Mouse (Mus musculus): ENCODE measurements at regions not wholly inside any gene's neighbourhood (a gene's known extent, or its start where the extent isn't known, plus 50 kb on each side); places are given as distances from the start of the nearest gene placed in this dataset.
"Not testable (repeated sequence)": the region's sequence is repeated elsewhere in the genome, so short reads cannot be mapped to it uniquely, and the experiment has no call there.

DNA sequence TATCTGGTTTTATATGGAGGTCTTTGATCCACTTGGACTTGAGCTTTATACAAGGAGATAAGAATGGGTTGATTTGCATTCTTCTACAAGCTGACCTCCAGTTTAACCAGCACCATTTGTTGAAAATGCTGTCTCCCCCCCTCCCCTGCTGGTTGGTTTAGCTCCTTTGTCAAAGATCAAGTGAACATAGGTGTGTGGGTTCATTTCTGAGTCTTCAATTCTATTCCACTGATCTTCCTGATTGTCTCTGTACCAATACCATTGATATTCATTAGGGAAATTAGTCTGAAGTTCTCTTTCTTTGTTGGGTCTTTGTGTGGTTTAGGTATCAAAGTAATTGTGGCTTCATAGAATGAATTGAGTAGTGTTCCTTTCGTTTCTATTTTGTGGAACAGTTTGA, 277.5 kb upstream of the Ghitm start:
- H3K36me3 ChIP-seq; H3K4me1 ChIP-seq (replicated peaks); H3K9me3 ChIP-seq; H3K4me3 ChIP-seq; H3K9ac ChIP-seq; ATAC-seq (ENCODE audit: low FRiP score, low read depth); H3K4me2 ChIP-seq; H3K27me3 ChIP-seq; H3K27ac ChIP-seq (replicated peaks): not testable (repeated sequence)
- 61% methylated on average over 1 of the region's 1 CpGs for WGBS

- H3K36me3 ChIP-seq, result no peaks in the 10 kb centered on the region
- no peak overlapping the region for H3K4me2 ChIP-seq
- H3K27me3 ChIP-seq, result no peaks in the 10 kb centered on the region
- no peaks in the 10 kb centered on the region for H3K4me1 ChIP-seq (replicated peaks)
- H3K27ac ChIP-seq (replicated peaks), result no peak overlapping the region
- no peaks in the 10 kb centered on the region for H3K9me3 ChIP-seq
- no peak overlapping the region for H3K9ac ChIP-seq
- ATAC-seq (ENCODE audit: low FRiP score, low read depth), result no peak
- no peak overlapping the region for H3K4me3 ChIP-seq
- 90% methylated on average over 1 of the region's 1 CpGs for WGBS
Observed at GRCm38 (mm10) chr14:37371972-37372371, 236.9 kb upstream of the Ghitm start.

- WGBS, result 85% methylated on average over 3 of the region's 3 CpGs
- Histone ChIP-seq H3K27me3 (no peaks in the 10 kb centered on the region), H3K4me3 (no peak overlapping the region), H3K4me1 (replicated peaks) (no peaks in the 10 kb centered on the region), H3K4me2 (no peak overlapping the region), H3K27ac (replicated peaks) (no peak overlapping the region), H3K36me3 (no peaks in the 10 kb centered on the region), H3K9me3 (no peaks in the 10 kb centered on the region), H3K9ac (no peak overlapping the region)
- ATAC-seq (ENCODE audit: low FRiP score, low read depth), result no peak
Observed at GRCm38 (mm10) chr14:37361896-37362295, 226.8 kb upstream of the Ghitm start.

- 26% methylated on average over 9 of the region's 9 CpGs for WGBS
- Histone ChIP-seq H3K4me2 (peak overlapping the region; percentile 37), H3K9me3 (no peaks in the 10 kb centered on the region), H3K4me1 (replicated peaks) (peaks cover 6% of the 10 kb centered on the region), H3K4me3 (no peak overlapping the region), H3K27me3 (no peaks in the 10 kb centered on the region), H3K36me3 (no peaks in the 10 kb centered on the region), H3K9ac (no peak overlapping the region), H3K27ac (replicated peaks) (no peak overlapping the region)
- peak; percentile 84 for ATAC-seq (ENCODE audit: low FRiP score, low read depth)
Observed at GRCm38 (mm10) chr14:37355968-37356704, 221.1 kb upstream of the Ghitm start.

GRCm38 (mm10) chr14:37323392-37323791, 188.3 kb upstream of the Ghitm start:
- 55% methylated on average over 4 of the region's 4 CpGs for WGBS
- Histone ChIP-seq H3K4me1 (replicated peaks) (no peaks in the 10 kb centered on the region), H3K4me3 (no peak overlapping the region), H3K9me3 (no peaks in the 10 kb centered on the region), H3K4me2 (no peak overlapping the region), H3K9ac (no peak overlapping the region), H3K27ac (replicated peaks) (no peak overlapping the region), H3K27me3 (no peaks in the 10 kb centered on the region), H3K36me3 (no peaks in the 10 kb centered on the region)
- ATAC-seq (ENCODE audit: low FRiP score, low read depth), result 0 out of 2 replicates have a peak, but pooled peaks have one; percentile 19

- Histone ChIP-seq H3K36me3 (no peaks in the 10 kb centered on the region), H3K27me3 (no peaks in the 10 kb centered on the region), H3K9ac (no peak overlapping the region), H3K4me1 (replicated peaks) (no peaks in the 10 kb centered on the region), H3K4me3 (no peak overlapping the region), H3K27ac (replicated peaks) (no peak overlapping the region), H3K4me2 (no peak overlapping the region), H3K9me3 (no peaks in the 10 kb centered on the region)
- WGBS, result 60% methylated on average over 7 of the region's 7 CpGs
- ATAC-seq (ENCODE audit: low FRiP score, low read depth), result peak; percentile 65
Observed at GRCm38 (mm10) chr14:37315239-37315895, 180.3 kb upstream of the Ghitm start.

GRCm38 (mm10) chr14:37313906-37314305, 178.8 kb upstream of the Ghitm start:
- H3K9ac ChIP-seq, result no peak overlapping the region
- no peaks in the 10 kb centered on the region for H3K4me1 ChIP-seq (replicated peaks)
- H3K27me3 ChIP-seq, result no peaks in the 10 kb centered on the region
- H3K27ac ChIP-seq (replicated peaks), result no peak overlapping the region
- ATAC-seq (ENCODE audit: low FRiP score, low read depth), result no peak
- H3K4me3 ChIP-seq, result no peak overlapping the region
- no peak overlapping the region for H3K4me2 ChIP-seq
- no peaks in the 10 kb centered on the region for H3K36me3 ChIP-seq
- no peaks in the 10 kb centered on the region for H3K9me3 ChIP-seq

DNA sequence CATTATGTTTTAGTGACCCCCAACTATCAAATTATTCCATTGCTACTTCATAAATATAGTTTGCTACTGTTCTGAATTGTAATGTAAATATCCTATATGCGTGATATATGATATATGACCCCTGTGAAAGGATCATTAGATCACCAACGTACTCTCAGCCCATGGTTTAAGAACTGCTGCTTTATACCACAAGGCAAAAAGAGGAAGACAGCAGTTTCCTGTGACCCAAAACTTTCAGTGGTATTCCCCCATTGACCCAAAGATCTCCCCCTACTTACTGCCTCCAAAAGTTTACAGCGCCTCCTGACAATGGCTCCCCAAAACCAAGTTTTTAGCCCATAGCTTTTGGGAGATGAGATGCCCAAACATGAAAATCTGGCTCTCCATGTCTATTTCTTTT, 177.8 kb upstream of the Ghitm start:
- Histone ChIP-seq H3K4me2 (no peak overlapping the region), H3K4me3 (no peak overlapping the region), H3K9me3 (no peaks in the 10 kb centered on the region), H3K27ac (replicated peaks) (no peak overlapping the region), H3K9ac (no peak overlapping the region), H3K36me3 (no peaks in the 10 kb centered on the region), H3K4me1 (replicated peaks) (no peaks in the 10 kb centered on the region), H3K27me3 (no peaks in the 10 kb centered on the region)
- no peak for ATAC-seq (ENCODE audit: low FRiP score, low read depth)
- WGBS, result 90% methylated on average over 3 of the region's 3 CpGs

DNA sequence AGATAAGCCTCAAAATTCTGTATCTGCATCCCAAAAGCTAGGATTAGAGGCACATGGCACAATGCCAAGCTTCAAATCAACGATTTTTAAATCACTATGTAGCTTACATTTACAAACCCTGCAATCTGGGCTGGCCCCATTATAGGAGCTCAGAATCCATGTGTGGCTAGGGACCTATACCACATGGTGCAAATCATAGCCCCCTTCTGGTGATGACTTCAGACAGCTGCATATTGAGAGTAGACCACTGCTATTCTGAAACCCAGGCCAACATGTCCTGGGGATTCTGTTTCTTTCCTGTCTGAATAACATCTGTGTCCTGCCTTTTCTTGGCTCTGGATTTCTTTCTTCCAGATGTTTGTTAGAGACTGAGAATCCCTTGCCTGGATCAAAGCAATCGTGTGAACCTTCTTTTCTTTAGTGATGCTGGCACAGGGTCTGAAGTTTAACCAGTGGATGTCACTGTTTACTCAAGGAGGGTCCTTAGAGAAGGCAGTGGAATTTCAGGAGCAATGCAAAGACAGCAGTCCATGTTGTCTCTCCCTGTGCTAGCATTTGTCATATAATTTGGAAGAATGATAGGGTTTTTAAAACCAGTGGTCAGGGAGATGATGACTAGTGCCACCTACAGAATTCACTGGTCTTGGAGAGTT, 171.7 kb upstream of the Ghitm start:
- no peaks in the 10 kb centered on the region for H3K27me3 ChIP-seq
- no peak overlapping the region for H3K9ac ChIP-seq
- no peaks in the 10 kb centered on the region for H3K9me3 ChIP-seq
- H3K27ac ChIP-seq (replicated peaks), result no peak overlapping the region
- no peak overlapping the region for H3K4me3 ChIP-seq
- no peaks in the 10 kb centered on the region for H3K36me3 ChIP-seq
- no peak overlapping the region for H3K4me2 ChIP-seq
- ATAC-seq (ENCODE audit: low FRiP score, low read depth), result peak; percentile 63; the same call in 1 of the 2 replicates
- H3K4me1 ChIP-seq (replicated peaks), result no peaks in the 10 kb centered on the region
- WGBS, result 47% methylated on average over 2 of the region's 2 CpGs

GRCm38 (mm10) chr14:37298631-37299030, 163.6 kb upstream of the Ghitm start:
- Histone ChIP-seq H3K9ac (no peak overlapping the region), H3K4me3 (no peak overlapping the region), H3K36me3 (no peaks in the 10 kb centered on the region), H3K4me2 (no peak overlapping the region), H3K27ac (replicated peaks) (no peak overlapping the region), H3K27me3 (no peaks in the 10 kb centered on the region), H3K4me1 (replicated peaks) (no peaks in the 10 kb centered on the region), H3K9me3 (no peaks in the 10 kb centered on the region)
- no peak for ATAC-seq (ENCODE audit: low FRiP score, low read depth)

- Histone ChIP-seq H3K27me3 (no peaks in the 10 kb centered on the region), H3K36me3 (no peaks in the 10 kb centered on the region), H3K4me2 (no peak overlapping the region), H3K27ac (replicated peaks) (no peak overlapping the region), H3K9ac (no peak overlapping the region), H3K9me3 (no peaks in the 10 kb centered on the region), H3K4me1 (replicated peaks) (peaks cover 7% of the 10 kb centered on the region), H3K4me3 (no peak overlapping the region)
- 68% methylated on average over 1 of the region's 1 CpGs for WGBS
- ATAC-seq (ENCODE audit: low FRiP score, low read depth), result no peak
Observed at GRCm38 (mm10) chr14:37296531-37296930, 161.5 kb upstream of the Ghitm start.

DNA sequence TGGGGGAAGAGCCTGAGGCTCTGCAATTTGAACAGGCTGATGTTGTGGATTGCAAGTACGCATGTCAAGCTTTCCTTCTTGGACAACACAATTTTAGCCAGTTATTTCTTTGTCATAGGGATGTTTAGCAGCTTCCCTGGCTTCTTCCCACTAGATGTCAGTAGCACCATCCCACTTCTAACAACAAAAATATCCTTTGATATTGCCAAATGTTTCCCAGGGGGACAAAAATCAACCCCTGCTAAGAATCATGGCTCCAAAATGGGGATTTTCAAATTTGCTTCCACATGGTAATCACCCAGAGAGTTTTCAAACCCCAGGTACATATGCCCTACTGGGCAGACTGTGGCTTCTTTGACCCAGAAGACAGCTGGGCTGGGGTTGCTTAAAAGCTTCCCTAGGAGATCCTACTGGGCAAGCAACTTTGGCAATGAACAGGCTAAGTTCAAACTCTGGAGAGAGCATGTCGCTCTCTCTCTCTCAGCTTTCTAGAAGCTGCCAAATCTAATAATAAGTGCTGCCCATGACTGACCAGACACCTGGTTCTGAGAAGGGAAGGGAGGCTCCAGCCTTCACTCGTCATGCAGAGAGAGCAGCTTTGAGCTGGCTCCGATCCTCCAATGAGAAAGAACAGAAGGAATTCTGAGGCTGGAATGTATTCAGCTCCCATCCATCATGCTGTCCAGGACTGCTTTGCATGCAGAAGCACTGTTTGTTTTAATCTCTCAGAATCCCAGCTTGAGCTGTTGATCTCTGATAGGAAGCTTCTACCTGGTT, 157.2 kb upstream of the Ghitm start:
- WGBS, result 37% methylated on average over 4 of the region's 4 CpGs
- Histone ChIP-seq H3K27me3 (no peaks in the 10 kb centered on the region), H3K9ac (no peak overlapping the region), H3K9me3 (no peaks in the 10 kb centered on the region), H3K4me3 (no peak overlapping the region), H3K27ac (replicated peaks) (no peak overlapping the region; the same call in 1 of the 2 replicates), H3K4me1 (replicated peaks) (peaks cover 7% of the 10 kb centered on the region), H3K36me3 (no peaks in the 10 kb centered on the region), H3K4me2 (no peak overlapping the region)
- peak; percentile 90 for ATAC-seq (ENCODE audit: low FRiP score, low read depth)
